Mouse (Mus musculus) CD8-positive naive resting alpha-beta T cell, adult 2 months (primary cell): Measurements from ENCODE around the gene Osbp2.
"Not testable (repeated sequence)": the region's sequence is repeated elsewhere in the genome, so short reads cannot be mapped to it uniquely, and the experiment has no call there.

ENCODE experiments used
- DNase-seq, 2 experiments: peaks; one replicate each; pipeline ENCODE4 v3.0.0; 2022; ENCODE audit warnings: low read depth in 2 of 2, low spot score in 2 of 2

The Osbp2 gene

DNA sequence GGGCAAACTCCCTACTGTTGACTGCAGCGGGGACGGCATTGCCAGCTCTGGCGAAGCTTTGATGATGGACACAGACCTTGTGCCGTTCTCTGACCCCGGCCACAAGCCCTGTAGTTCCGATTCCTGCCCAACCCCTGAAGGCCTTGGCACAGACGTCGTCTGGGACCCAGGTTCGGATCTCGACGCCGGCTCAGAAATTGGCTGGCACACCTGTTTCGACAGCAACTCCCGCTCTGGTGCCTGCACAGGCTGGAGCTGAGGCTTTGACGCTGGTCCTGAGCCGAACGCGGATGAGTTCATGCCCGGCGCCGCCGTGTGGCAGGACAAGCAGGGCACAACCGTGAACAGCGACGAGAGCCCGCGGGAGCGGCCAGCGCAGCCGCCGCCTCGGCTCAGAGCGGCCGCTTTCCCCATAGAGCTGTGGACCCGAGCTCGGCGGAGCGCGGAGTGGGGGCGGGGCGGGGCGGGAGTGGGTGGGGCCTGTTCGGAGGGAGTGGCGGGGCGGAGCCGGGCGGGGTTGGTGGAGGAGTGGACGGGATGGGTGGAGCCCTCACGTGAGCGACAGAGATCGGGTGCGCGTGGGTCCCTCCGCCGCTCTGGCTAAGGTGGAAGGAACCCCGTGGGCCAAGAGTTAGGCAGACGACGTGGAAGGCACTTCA is at the start of gene Osbp2:
Gene Osbp2 (minus strand): TSS at position 450 of the 659 bp plus-strand sequence.
- DNase-seq: peak; percentile 12 to 18

DNA sequence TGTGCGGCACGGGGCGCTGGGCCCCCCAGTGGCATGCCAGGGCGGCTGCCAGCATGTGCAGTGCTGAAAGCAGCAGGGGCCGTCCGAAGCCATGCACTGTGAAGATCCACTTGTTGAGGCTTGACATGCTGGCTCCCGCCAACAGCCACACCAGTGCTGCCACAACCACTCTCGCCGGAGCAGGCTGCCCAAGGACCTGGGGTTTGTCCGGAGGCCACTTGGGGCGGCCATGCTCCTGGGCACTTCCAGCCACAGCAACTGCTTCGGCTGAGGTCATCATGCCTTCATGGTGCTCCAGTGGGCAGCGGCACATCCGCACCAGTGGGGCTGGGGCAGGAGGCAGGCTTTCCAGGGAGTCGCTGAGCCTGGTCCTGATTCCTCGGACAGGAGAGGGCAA is 49.2 kb upstream of the Osbp2 start:
- peak in 1 of 2 experiments; percentile 6 for DNase-seq

DNA sequence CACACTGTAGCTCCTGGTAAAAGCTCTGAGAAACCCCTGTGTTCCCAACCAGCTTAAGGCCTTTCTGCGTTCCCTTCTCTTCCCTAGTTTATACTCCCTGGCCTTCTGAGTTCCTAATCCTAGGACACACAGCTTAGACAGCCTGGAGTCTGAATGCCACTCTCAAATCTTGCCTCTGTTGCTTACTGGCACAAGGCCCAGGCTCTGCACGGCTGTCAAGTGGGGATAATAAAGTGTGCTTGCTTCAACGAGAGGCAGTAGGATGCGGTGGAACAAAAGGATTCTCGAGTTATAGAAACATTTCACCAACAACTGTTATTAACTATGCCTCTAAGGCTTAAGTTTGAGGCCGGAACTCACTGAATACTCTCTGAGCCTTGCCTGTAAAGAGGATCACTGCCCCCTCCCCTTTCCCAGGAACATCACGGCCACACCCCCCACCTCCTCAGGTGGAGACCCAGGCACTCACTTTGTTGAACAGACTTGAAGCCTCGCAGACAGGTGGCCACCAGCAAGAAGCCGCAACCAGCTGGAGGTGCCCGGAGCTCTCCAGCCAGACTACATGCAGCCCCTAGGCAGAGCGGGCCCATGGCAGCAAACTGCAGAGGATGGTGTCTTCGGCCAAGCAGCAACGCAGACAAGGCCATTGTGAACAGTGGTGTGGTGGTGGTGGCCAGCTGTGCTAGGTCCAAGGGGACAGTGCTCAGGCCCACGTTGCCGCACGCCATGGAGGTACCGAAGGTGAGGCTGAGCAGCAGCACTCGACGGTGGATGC is 48.6 kb upstream of the Osbp2 start:
- no peak for DNase-seq

DNA sequence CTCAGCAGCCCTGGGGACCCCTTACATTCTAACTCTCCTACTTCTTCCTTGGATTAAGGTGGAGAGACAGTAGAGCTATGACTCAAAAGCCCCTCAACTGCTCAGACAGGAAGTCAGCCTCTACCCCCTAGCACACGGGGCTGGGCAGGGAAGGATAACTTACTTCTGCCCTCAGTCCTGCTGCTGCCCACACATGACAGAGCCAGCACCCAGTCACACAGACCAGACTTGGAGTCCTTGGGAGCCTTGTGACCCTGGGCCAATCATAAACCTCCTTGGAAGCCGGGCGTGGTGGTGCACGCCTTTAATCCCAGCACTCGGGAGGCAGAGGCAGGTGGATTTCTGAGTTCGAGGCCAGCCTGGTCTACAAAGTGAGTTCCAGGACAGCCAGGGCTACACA is 47.7 kb upstream of the Osbp2 start:
- DNase-seq: not testable (repeated sequence)

DNA sequence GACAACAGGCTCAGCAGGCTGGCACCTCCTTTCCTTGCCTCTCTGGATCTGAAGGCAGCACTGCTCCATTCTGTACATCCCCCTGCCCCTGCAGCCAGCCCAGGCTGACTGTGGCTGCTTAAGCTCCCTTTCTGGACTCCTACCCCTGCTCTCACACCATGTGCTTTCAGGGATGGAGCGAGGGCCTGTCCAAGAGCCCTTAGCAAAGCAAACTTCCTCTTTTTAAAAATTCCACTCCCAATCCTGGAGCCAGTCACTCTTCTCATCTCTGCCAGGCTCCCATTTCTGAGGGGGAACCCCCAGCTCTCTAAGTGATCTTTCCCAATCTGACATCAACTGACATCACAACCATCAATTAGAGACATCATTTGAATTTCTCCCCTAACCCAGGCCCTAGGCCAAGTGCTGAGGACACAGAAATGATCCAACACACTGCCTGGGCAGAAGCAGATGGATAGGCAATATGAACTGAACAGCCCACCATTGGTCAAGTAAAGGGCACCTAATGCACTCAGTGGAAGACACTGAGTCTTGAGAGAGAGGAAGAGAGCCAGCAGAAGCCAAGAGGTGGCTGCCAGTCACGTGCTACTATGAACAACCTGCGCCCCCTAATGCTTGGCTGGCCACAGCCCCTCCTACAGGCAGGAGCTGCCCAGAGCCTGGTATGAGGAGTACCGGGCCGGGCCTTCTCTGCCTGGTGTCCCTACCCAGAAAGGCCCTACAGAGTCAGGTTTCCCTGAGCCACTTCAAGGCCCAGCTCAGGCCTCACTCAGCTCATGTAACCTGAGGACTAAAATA is 47.0 kb upstream of the Osbp2 start:
- DNase-seq: no peak

DNA sequence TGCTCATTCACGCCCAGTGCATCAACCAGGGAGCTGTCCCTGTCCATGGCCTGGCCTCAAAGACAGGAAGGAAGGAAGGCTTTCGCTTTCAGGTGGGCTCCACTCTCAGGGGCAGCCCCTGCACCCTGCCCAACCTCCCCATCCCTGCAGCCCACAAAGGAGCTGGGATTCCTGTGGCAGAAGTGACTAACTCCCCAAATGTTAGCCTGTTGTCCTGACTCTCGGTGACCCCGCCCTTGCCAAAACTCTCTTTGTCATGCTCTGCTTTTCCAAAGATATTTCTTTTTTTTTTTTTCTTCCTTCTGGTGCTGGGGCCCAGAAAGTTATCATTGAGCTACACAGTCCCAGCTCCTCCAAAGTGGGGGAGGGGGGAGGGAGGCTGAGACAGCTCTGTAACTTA is 45.5 kb upstream of the Osbp2 start:
- DNase-seq: no peak

DNA sequence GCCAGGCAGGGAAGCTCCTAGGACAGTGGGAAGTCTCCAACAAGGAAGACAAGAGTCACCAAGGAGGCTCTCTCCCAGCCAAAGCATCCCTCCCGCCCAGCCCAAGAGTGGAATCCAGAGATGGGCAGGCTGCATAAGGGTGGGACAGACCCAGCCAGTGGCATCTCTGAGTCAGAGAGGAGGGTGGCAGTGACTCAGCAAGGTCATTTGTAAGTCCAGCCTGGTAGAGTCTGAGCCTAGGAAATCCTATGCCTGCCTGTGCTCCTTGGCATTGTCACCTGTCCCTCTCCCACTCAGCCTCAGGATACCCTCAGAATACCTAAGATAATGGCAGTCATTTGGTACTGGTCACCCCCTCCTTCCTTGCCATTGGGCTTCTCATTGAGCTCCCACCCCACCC is 41.7 kb upstream of the Osbp2 start:
- DNase-seq: no peak

DNA sequence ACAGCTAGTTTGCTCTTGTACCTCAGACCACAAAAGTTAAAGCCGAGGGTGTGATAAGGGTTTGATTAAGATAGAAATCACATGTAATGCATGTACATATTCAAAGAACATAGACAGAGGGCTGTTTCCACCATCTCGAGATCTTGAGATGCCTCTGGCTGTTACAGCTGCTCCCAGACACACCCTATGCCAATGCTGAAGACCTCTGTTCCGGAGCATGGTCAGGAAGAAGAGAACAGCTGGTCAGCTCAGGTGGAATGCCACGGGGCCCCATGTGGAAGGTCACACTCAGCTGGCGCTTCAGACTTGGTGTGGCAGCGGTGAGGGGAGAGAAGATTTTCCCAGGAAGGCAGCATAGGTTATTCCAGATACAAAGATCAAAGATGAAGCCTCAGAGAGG is 41.0 kb upstream of the Osbp2 start:
- no peak for DNase-seq

DNA sequence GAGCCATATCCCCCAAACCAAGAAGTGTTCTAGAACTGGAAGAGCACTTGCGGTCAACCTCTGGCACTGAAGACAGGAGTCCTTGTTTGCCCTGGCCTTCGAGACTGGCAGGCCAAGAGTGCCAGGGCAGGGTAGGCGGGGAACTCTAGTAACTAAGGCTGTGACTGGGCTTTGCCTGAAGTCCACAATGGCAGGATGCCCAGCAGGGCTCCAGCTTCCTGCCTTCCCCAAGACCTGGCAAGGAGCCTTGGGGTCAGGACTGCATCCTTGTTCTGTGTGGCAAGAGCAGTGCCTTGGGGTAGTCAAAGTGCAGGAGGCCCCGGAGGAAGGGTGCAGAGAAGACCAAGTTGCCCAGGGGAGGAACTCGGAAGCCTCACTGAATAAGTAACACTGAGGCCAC is 39.3 kb upstream of the Osbp2 start:
- DNase-seq: no peak

DNA sequence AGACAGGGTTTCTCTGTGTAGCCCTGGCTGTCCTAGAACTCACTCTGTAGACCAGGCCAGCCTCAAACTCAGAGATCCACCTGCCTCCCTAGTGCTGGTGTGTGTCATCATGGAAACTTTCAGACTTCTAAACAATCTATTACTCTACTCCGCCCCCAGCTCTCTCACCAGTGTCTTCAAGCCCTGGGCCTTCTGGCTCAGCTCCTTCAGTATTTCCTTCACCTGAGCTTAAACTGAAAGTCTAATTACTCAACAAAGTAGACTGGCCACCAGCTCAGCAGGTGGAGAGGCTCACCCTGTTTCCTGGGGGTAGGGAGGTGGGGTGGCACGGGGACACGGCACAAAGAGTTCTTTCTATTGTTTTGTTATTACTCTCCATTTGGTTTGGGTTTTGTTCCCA is 38.8 kb upstream of the Osbp2 start:
- no peak for DNase-seq

DNA sequence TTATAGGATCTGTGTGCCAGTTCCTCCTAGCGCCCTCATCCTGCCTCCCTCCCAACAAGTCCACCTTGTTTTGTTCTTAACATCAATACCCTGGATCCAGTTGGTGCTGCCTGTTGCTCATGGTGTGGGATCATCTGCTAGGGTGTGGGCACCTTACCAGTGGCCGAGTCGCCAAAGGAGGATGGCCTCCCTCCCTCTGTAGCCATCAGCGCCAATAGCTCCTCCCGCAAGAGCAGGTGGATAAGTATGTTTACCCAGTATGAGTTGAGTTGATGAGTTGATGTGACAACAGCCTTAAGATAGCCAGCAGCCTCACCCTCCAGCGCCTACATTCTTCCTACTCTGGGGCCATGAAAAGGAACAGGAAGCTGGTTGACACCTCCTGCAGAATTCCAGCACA is 36.6 kb upstream of the Osbp2 start:
- DNase-seq: no peak

DNA sequence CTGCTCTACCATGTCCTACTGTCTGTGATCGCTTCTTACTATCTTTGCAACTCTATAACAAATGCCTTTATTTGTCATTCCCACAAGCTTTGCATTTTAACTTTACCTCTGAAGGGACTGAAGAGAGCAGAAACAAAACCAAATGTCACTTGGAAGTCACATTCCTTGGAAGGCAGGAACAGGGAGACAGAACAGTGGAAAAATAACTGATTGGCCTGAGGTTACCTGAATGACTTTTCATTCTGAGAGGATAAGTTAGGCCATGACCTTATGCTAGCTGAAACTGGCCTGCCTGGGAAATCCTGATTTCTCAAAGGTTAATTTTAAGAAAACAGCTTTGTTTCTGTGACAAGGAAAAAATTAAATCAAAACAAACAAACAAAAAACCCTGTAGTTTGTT is 32.2 kb upstream of the Osbp2 start:
- no peak for DNase-seq

DNA sequence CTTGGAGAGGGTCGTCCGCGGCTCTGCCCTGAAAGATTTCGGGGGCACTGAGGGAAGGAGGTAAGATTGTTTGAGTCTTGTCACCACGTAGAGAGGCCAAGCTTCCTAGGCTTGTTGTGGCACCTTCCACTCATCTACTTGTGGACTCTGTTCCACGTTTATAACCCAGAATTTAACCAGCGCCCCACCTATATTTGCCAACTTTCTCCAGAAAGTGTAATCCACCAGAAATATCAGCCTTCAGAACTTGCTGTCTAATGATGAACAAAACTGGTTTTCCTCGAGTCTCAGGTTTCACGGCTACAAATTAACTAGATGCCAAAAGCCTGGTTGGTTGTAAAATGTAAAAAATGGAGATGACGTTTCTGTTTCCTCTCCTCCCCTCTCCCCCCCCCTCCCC is 31.8 kb upstream of the Osbp2 start:
- no peak for DNase-seq

DNA sequence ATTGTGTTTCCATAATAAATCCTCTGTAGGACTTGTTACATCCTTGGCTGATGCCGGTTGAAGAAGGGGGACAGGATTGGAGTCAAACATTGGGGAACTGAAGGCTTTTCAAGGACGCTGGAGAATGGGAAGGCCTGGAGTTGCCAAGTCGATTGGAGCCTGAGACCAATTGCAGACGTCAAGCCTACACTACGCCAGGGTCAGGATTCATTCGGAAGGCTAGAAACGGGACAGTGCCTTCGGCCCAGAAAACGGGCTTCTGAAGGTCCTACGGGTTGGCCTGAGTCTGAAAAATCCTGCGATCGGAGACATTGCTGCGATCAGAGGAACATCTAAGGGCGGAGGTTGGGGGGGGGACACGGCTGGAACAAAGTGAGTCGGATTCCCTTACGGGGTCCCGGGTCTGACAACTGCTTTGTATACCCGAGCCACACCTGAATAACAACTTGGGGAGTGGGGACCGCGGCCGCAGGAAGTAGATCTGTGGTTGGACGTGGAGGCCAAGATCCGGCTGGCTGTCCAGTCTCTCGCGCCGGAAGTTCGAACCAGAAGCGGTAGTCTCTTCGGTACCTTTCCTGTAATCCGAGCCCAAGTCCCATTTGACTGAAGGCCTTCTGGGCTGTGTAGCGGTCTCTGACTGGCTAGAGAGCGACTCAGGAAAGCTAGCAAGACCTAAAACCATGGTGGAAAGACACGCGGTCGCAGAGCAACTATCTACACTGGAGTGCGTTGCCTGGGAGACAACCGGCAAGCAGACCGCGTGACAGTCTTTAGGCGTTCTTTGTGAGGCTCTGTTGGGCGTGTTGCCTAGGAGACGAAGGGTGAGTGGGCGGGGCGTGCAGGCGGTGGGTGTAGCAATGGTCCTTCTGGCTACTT is 30.9 kb upstream of the Osbp2 start, which contains the start of the genes 4921536K21Rik and Dusp18:
Gene 4921536K21Rik (minus strand): TSS at position 693 of the 876 bp plus-strand sequence.
Gene Dusp18 (plus strand): TSS at position 835 of the 876 bp plus-strand sequence.
- DNase-seq: peak; percentile 79 to 85

DNA sequence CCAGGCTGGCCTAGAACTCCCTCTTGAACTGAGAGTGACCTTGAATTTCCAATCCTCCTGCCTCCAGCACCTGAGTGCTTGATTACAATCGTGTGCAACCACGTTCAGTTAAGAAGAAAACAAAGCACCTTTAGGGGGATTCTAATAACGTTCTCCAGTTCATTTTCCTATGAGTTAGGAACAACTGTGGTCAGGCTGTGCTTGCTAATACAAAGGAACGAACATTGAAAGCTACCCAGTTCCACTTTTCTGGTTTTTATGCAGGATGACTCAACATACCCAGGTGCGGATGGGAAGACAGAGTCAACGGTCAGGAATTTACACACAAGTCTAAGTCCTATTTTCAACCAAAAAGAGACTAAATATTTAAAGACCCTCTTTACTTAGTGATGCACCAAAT is 30.3 kb upstream of the Osbp2 start:
- no peak for DNase-seq

DNA sequence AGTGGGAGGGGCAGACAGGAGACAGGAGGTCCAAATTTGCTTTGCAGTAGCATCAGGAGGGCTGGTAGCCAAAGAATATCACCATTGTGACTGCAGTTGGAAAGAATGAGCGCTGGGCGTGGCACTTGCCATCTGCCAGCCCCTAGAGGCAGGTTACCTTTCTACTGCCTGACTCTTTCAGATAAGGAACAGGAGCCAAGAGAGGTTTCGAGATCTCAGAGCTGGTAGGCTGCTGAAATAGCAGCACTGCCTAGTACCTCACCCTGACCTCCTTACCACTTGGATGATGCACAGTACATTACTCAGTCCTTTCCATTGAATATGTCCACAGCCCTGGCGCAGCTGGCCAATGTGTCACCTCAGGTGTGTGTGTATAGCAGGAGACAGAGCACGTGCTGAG is 23.6 kb upstream of the Osbp2 start:
- DNase-seq: no peak

DNA sequence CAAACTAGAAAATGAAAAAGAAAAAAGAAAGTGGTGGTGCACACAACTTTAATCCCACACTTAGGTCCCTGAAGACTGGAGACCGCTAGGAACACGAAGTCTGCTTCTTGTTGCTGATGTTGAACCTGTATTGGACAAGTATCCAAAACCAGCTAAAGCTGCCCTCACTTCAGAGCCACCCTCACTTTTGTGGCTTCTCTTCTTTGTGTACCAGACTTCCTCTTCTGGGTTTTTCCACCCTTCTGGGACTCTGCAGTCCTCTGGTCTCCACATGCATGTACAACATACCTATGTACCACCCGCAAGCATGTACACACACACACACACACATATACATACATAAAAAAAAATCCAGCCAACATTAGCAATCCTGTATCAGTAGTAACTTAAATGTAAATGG is 20.0 kb upstream of the Osbp2 start:
- no peak for DNase-seq

DNA sequence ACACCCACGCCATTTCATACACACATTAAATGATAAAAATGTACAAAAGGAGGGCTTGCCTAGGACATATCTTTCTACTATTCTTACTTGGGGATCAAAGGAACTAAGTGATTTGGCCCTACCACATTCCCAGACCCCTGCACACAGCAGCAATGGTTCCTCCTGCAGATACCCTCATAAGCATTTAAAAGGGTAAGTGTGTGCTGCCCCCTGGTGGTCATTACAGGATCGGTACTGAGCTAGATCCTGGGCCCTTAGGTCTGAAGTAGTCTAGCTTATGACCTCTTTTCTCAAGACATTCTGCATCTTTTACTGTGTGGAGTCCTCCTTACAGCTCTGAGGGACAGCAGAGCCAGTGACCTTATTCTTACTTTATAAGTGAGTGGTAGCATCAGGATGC is 16.1 kb upstream of the Osbp2 start:
- DNase-seq: peak; percentile 55 to 65

DNA sequence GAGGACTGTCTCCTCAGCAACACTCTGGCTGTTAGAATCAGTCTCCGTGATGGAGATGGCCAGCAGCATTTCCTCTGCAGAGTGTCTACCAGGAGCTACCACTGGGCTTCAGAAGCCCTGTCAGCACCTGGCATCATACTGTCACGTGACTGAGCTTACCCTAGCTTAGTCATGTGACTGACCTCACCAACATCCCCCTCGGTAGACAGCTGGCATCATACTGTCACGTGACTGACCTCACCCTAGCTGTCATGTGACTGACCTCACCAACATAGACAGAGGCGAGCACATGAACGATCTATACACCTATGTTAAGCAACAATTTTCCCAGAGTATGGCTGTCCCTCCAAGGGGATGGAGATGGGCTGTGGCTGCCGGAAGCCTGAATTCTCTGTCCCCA is 15.0 kb upstream of the Osbp2 start:
- DNase-seq: no peak

DNA sequence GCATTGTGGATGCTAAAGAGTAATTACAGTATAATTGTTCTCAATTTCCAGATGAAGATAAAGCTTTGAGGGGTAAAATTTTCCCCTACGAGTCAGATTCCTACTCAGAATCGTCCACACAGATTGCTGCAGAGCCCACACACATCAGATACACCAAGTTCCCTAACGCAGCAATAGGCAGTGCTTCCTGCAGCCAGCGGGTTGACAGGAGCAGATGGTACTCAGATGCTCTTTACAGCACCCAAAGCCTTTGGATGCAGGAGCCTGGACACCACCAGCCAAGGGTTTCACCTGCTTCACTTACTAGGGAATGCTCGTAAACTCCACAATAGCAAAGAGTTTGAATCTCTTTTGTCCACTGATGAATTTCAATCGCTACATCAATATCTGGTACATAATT is 12.7 kb upstream of the Osbp2 start:
- no peak for DNase-seq

DNA sequence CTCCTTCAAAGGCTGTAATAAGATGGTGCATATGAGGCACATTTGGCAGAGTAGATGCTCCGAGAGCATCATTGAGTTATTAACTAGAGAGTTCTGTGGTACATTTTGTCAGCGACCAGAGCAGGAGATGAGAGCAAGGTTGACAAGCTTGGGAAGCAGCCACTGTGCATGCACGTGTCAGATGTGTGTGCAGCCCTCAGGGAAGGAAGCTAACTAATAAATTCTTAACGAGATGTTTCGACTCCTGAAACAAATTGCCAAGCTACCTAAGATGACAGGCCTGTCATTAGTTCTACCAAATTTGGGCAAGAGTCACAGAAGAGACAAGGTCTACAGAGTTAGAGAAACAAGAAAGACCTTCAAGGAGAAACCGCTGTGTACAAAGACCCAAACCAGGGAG is 640 bp upstream of the Osbp2 start:
- DNase-seq: no peak
